Mouse (Mus musculus): Measurements from ENCODE around the gene Gpr132.
A peak's percentile ranks its signal among the peaks of the same experiment; 100 is the strongest.

Gene Gpr132

DNA sequence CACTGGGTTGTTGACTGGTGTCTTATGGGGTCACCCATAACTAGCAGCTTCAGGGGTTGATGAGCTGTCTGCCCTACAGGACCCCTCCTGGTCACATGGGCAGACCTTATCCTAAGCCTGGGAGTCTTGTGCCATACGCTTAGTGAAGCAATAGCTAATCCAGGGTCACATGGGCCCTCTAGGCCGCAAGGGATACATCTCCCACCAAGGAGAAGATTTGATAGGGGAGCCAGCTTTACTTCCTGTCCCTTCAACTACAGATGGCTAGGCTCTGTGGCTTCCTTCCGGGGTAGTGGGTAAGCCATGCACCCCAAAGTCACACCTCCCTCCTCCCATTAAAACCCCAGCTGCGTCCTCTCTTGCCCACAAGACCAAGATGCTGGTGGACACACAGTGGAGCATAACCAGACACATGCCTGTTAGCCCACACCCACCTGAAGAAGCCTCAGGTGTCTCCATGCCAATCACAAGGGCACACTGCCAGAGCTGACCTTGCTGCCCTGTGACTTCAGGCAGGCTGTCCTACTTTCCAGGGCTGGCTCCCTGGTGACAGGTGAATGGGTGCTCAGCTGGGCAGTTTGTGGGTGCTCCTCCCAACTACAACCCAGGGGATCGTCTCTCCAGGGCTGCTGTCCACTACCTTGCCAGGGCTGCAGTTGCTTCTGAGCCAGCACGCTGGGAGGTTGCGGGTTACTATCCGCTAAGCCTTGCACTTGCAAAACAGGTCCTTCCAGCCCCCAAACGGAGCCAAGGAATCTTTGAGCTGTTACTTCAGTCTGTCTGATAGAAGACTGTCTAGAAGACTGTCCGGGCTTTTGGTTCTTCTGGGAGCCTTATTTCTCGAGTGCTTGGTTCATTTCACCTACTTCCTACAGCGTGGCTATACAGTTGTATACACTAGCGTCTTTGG, at the start of gene Gpr132:
Gpr132 (minus strand) TSS at position 51 of the 910 bp plus-strand sequence.
- DNase-seq (ENCODE audit: low spot score): no peak

DNA sequence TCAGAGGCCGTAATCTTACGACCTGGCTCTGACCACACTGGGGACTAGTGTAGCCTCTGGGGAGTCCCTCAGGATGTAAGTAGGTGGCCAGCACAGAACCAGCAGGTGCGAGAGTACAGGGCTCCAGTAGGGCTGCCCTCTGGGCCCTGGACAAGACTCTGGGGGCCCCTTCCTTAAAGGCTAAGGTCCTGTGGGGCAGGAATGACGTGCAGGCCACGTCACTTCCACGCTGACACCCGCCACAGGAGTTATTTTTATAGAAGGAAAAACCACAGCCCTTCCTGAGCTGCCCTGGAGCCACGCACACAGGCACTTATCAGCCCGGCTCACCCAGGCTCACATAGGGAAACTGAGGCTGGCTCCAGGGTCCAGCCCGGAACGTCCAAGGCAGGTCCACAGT, 49.5 kb upstream of the Gpr132 start:
- no peak for DNase-seq (ENCODE audit: low spot score)

DNA sequence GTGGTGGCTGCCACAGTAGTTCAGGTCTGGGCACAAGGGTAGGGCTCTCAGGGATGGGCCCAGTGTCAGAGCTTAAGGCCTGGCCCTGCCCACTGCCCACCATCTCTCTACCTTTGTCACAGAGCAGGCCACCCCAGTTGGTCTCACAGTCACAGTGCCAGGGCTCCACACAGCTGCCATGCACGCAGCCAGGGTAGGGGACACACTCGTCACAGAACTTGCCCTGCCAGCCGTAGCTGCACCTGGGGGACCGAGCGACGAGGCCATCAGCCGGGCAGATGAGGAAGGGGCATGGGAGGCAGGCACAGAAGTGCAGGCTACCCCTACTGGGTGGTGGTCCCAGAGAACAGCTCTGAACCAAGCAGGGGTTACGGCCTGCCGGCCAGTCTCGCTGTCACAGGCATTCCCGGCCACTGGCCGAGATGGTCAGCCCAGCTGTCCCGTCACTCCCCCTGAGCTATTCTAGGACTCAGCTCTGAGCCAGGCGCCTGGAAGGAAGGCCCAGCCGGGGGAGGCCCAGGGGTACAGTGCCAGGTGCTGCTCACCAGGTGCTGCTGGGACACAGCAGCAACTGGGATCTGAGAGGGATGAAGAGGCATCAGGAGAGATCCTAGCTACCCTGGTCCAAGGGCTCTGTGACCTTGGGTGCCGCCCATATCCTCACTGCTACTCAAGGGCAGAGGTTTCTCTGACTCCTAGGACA, 48.8 kb upstream of the Gpr132 start:
- no peak for DNase-seq (ENCODE audit: low spot score)

- no peak for DNase-seq (ENCODE audit: low spot score)
Measured at GRCm38 (mm10) chr12:112915587-112915986, 47.6 kb upstream of the Gpr132 start.

- DNase-seq (ENCODE audit: low spot score): no peak
Measured at GRCm38 (mm10) chr12:112914527-112914926, 46.5 kb upstream of the Gpr132 start.

DNA sequence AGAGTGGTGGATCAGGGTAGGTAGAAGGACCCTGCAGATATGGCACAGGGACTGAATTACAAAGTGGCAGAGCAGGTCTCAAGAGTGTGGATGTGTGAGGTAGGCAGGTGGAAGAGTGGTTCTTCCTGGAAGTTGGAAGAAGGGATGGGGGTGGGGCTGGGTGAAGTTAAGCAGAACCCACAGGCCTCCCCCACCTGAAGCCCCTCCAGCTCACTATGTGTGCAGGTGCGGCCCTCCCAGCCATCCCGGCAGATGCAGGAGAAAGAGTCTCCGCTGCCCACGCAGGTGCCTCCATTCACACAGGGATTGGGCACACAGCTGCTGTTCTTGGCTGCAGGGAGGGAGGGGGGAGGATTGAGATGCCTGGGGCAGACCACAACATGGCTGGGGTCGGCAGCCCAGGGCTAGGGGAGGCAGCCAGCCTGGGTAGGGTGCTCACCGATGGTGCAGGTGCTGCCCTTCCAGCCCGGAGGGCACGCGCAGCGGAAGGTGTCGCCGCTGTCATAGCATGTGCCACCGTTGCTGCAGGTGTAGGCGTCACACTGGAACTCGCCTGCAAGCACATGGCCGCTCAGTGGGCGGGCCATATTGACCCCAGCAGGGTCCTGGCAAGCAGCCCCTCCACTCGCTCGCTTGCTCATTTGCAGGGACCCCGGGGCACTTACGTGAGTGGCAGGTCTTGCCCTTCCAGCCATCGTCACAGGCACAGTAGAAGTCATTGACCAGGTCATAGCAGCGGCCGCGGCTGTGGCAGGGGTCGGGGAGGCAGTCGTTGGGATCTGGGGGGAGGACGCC, 45.1 kb upstream of the Gpr132 start:
- DNase-seq (ENCODE audit: low spot score): no peak

DNA sequence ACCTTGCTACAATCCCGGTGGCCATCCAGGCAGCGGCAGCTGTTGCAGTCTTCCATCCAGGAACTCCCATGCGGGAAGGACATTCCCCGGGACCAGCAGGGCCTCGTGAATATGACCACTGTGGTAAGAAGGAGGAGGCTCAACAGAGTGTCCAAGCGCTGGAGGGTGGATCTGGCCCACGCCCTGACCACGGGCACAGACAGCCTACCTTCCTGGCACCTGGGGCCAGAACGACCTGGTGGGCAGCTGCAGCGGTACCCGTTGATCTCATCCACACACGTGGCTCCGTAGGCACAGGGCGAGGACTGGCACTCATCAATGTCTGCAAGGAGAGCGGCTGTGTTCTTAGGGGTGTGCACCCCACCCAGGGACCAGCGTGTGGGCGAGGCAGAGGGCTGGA, 43.7 kb upstream of the Gpr132 start:
- DNase-seq (ENCODE audit: low spot score): no peak

GRCm38 (mm10) chr12:112908991-112909390, 41.0 kb upstream of the Gpr132 start:
- DNase-seq (ENCODE audit: low spot score): no peak

- DNase-seq (ENCODE audit: low spot score): no peak
Measured at GRCm38 (mm10) chr12:112905001-112905400, 37.0 kb upstream of the Gpr132 start.

DNA sequence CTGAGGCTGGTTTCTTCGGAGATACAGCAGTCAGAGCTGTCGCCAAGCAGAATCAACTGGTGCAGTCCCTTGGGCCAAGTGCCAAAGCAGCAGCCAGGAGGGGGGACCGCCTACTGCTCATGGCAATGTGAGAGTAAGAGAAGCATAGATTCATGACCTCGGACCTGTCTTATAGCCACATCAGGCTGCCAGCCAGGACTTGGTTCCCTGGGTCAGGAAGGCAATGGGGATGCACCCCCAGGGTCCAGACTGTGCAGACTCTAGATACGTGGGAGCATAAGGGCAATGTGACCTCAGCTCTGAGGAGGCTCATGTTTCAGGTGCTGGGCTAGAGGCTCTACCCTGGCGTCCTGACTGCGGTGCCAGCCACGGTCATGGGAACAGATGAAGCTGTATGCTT, 35.9 kb upstream of the Gpr132 start:
- DNase-seq (ENCODE audit: low spot score): no peak

GRCm38 (mm10) chr12:112900641-112901040, 32.6 kb upstream of the Gpr132 start:
- no peak for DNase-seq (ENCODE audit: low spot score)

- DNase-seq (ENCODE audit: low spot score): no peak
Measured at GRCm38 (mm10) chr12:112898960-112899359, 30.9 kb upstream of the Gpr132 start.

GRCm38 (mm10) chr12:112898351-112898750, 30.3 kb upstream of the Gpr132 start:
- no peak for DNase-seq (ENCODE audit: low spot score)

GRCm38 (mm10) chr12:112897522-112898212, 29.6 kb upstream of the Gpr132 start:
- no peak for DNase-seq (ENCODE audit: low spot score)

DNA sequence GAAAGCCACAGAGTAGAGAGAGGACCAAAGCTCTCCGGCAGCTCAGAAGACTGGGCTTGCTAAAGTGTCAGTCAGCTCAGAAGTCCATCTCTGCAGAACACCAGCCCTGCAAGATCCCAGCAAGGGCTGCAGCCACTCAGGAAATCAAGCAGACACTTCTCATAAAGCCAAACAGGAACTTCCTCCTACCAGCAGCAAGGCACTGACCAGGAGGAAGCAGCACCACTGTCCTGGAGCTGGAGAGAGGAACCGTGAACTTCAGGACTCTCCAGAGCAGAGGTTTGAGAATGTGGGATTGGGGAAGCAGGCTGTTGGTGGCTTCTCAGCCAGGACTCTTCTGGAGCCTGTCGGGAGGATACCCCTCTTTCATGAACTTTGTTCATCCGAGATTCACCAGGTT, 26.9 kb upstream of the Gpr132 start:
- no peak for DNase-seq (ENCODE audit: low spot score)

DNA sequence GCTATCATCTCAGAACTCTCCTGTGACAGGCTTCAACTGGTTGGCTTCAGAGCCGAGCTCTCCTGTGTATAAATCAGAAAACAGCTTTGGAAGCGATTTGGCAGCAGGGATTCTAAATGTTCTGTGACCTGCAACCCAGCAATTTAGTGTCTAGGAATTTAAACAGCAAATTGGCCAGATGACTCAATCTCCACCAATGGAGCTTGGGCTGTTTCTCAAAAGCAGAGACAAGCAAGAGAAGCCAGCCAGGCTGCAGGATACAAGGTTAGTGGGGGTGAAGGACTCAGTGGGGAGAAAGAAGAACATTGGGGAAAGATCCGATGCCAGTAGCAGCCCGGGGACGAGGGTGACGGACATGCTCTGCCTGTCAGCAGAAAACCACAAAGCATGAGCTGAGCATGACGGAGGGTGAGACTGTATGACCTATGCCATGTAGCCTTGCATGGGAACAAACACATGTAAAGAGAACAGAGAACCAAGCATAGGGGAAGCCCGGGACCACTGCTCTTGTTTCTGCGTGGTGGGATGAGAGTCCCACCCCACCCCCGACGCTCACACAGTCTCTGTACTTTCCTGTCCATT, 26.4 kb upstream of the Gpr132 start:
- DNase-seq (ENCODE audit: low spot score): no peak

GRCm38 (mm10) chr12:112885465-112885864, 17.4 kb upstream of the Gpr132 start:
- no peak for DNase-seq (ENCODE audit: low spot score)

DNA sequence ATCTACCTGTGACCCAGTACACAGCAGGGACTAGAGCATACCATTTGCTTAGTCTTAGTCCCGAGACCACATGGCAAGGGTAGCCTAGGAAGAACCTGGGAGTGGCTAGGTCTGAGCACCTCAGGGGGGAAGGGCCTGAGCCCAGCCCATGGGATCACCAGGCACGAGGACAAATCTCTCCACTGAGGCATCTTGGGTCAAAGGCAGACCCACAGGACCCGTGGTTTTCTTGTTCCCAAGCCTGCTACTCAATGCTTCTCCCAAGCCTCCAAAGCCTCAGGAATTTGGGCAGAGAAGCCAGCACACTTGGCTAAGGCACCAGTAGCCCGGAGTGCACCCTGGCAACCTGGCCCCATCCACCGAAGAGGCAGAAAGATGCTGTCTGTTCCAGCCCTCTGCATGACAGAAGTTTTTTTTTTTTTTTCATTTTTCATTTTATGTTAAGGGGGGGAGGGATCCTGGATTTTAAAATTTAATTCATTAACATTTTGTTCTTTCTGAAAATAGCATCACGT, 13.3 kb upstream of the Gpr132 start:
- DNase-seq (ENCODE audit: low spot score): no peak

DNA sequence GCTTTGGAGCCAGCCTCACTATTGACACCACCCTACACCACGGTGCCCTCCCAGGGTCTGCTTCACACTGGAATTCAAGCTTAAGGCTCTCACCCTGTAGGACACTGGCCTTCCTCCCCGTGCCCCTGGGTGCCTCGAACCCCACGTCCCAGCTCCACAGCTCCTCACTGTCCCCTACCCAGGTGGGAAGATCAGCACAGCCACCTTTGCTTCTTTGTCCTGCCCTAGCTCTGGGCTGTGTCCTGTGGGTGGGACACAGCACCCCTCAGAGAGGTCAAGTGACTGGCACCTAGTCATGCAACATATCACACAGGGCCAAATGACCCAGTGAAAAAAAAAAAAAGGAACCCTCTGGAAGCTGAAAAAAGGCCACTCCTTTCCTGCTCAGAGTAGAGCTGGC, 12.6 kb upstream of the Gpr132 start:
- no peak for DNase-seq (ENCODE audit: low spot score)

GRCm38 (mm10) chr12:112879731-112880130, 11.7 kb upstream of the Gpr132 start:
- no peak for DNase-seq (ENCODE audit: low spot score)

- peak; percentile 62 for DNase-seq (ENCODE audit: low spot score)
Measured at GRCm38 (mm10) chr12:112877607-112878020, 9.6 kb upstream of the Gpr132 start.
